Mouse (Mus musculus): ENCODE data around the gene Afdn.

GRCm38 (mm10) chr17:13712116-13712515, 48.2 kb upstream of the Afdn start:
- TF ChIP-seq CTCF (IDR thresholded peaks at IDR 0.05; ENCODE audit: control insufficient read depth, insufficient read depth, insufficient replicate concordance, low read depth, low read length) (no peak), POLR2A (IDR thresholded peaks at IDR 0.05; ENCODE audit: control insufficient read depth, low read depth, low read length) (no peak)
